Mouse (Mus musculus) MEL (cell line): Measurements from ENCODE around the gene Vps8. TPM values are rescaled to one million over a fixed set of nuclear protein-coding genes. Genes with fewer than 3 reads are reported as not detected.

Experiments used
- DNase-seq: peaks from one replicate; pipeline ENCODE4 v3.0.0; 2011; ENCODE audit warnings: low read depth, low spot score
- H3K27ac ChIP-seq: 2 replicates; pipeline ENCODE4 v1.5.1; 2012; ENCODE audit warnings: low read depth, mild to moderate bottlenecking, control low read depth, low read length, moderate library complexity; ENCODE audit not compliant: control insufficient read depth
- H3K27me3 ChIP-seq, 2 experiments: fragments of 150-350 bp in 1 of 2; sonication (generic) in 1 of 2; 2 replicates each; pipeline ENCODE4 v1.6.1; 2012; ENCODE audit warnings: low read length in 2 of 2, mild to moderate bottlenecking in 2 of 2, improper control_type of control experiment in 1 of 2, moderate library complexity in 1 of 2; ENCODE audit not compliant: insufficient read depth in 2 of 2, control insufficient read depth in 1 of 2
- H3K36me3 ChIP-seq, 2 experiments: 2 replicates each; pipeline ENCODE4 v1.6.1; 2012 to 2014; ENCODE audit warnings: low read length in 2 of 2, improper control_type of control experiment in 1 of 2, inconsistent platforms in 1 of 2, mild to moderate bottlenecking in 1 of 2; ENCODE audit not compliant: insufficient read depth in 2 of 2, control insufficient read depth in 1 of 2
- H3K4me1 ChIP-seq, 2 experiments: fragments of 150-350 bp in 1 of 2; sonication (generic) in 1 of 2; 2 replicates each; pipeline ENCODE4 v1.6.1; 2012; ENCODE audit warnings: low read length in 2 of 2, improper control_type of control experiment in 1 of 2, mild to moderate bottlenecking in 1 of 2; ENCODE audit not compliant: insufficient read depth in 2 of 2, control insufficient read depth in 1 of 2
- H3K4me3 ChIP-seq, 2 experiments: fragments of 150-350 bp in 1 of 2; sonication (generic) in 1 of 2; 2 replicates each; pipeline ENCODE4 v1.5.1; 2012; ENCODE audit warnings: low read depth in 2 of 2, low read length in 2 of 2, mild to moderate bottlenecking in 2 of 2, moderate library complexity in 2 of 2, control low read depth in 1 of 2, improper control_type of control experiment in 1 of 2; ENCODE audit not compliant: control insufficient read depth in 1 of 2, insufficient read depth in 1 of 2
- H3K79me2 ChIP-seq: 2 replicates; pipeline ENCODE4 v1.6.1; 2012; ENCODE audit warnings: mild to moderate bottlenecking, low read length, moderate library complexity; ENCODE audit not compliant: control insufficient read depth, poor library complexity, insufficient read depth
- H3K9ac ChIP-seq: 2 replicates; pipeline ENCODE4 v1.6.1; 2012; ENCODE audit warnings: low read depth, mild to moderate bottlenecking, control low read depth, low read length, moderate library complexity; ENCODE audit not compliant: control insufficient read depth, poor library complexity, severe bottlenecking
- H3K9me3 ChIP-seq: fragments of 150-350 bp; sonication (generic); replicated peaks from 2 replicates; pipeline ENCODE4 v1.6.1; 2012; ENCODE audit warnings: mild to moderate bottlenecking, low read length, improper control_type of control experiment, moderate library complexity; ENCODE audit not compliant: insufficient read depth
- BHLHE40 ChIP-seq: IDR thresholded peaks from 2 replicates; pipeline ENCODE4 v1.6.1; 2012; ENCODE audit warnings: low read depth, mild to moderate bottlenecking, inconsistent platforms, low read length, improper control_type of control experiment, borderline replicate concordance
- CHD2 ChIP-seq: IDR thresholded peaks from 2 replicates; pipeline ENCODE4 v1.6.1; 2011; ENCODE audit warnings: low read length, improper control_type of control experiment
- CTCF ChIP-seq, 3 experiments: IDR thresholded peaks in 2 of 3; conservative IDR thresholded peaks in 1 of 3; 2 replicates each; pipeline ENCODE4 v1.5.1; 2011 to 2012; ENCODE audit warnings: low read length in 3 of 3, low read depth in 2 of 3, mild to moderate bottlenecking in 2 of 3, improper control_type of control experiment in 1 of 3, inconsistent platforms in 1 of 3, mixed read lengths in 1 of 3, moderate library complexity in 1 of 3; ENCODE audit not compliant: control insufficient read depth in 1 of 3, insufficient read depth in 1 of 3, poor library complexity in 1 of 3, severe bottlenecking in 1 of 3
- ELF1 ChIP-seq: IDR thresholded peaks from 2 replicates; pipeline ENCODE4 v1.6.1; 2014; ENCODE audit warnings: low read depth, mild to moderate bottlenecking, inconsistent platforms, low read length, improper control_type of control experiment, moderate library complexity
- GABPA ChIP-seq: IDR thresholded peaks from 2 replicates; pipeline ENCODE4 v1.6.1; 2012; ENCODE audit warnings: low read depth, mild to moderate bottlenecking, inconsistent platforms, low read length, improper control_type of control experiment, moderate library complexity
- HCFC1 ChIP-seq: IDR thresholded peaks from 2 replicates; pipeline ENCODE4 v1.6.1; 2012; ENCODE audit warnings: low read depth, mild to moderate bottlenecking, inconsistent platforms, low read length, improper control_type of control experiment, moderate library complexity
- JUND ChIP-seq: IDR thresholded peaks from 2 replicates; pipeline ENCODE4 v1.6.1; 2011; ENCODE audit warnings: low read depth, mild to moderate bottlenecking, improper control_type of control experiment, low read length
- MAX ChIP-seq: IDR thresholded peaks from 2 replicates; pipeline ENCODE4 v1.6.1; 2011; ENCODE audit warnings: low read length, improper control_type of control experiment
- MEF2A ChIP-seq: IDR thresholded peaks from 2 replicates; pipeline ENCODE4 v1.6.1; 2014; ENCODE audit warnings: low read depth, mild to moderate bottlenecking, inconsistent platforms, low read length, improper control_type of control experiment; ENCODE audit not compliant: poor library complexity, insufficient replicate concordance, severe bottlenecking; ENCODE audit errors: extremely low read depth
- MXI1 ChIP-seq: IDR thresholded peaks from 2 replicates; pipeline ENCODE4 v1.6.1; 2011; ENCODE audit warnings: mild to moderate bottlenecking, low read depth, low read length, improper control_type of control experiment
- MYB ChIP-seq: IDR thresholded peaks from 2 replicates; pipeline ENCODE4 v1.6.1; 2011; ENCODE audit warnings: mild to moderate bottlenecking, low read depth, low read length, improper control_type of control experiment
- MYC ChIP-seq: IDR thresholded peaks from 2 replicates; pipeline ENCODE4 v1.6.1; 2011; ENCODE audit warnings: low read depth, mild to moderate bottlenecking, low read length, improper control_type of control experiment, moderate library complexity
- NRF1 ChIP-seq: IDR thresholded peaks from 2 replicates; pipeline ENCODE4 v1.6.1; 2014; ENCODE audit warnings: low read depth, mild to moderate bottlenecking, inconsistent platforms, low read length, improper control_type of control experiment, moderate library complexity; ENCODE audit not compliant: poor library complexity, insufficient read depth, severe bottlenecking
- POLR2AphosphoS2 ChIP-seq: IDR thresholded peaks from 2 replicates; pipeline ENCODE4 v1.6.1; 2011; ENCODE audit warnings: low read length, improper control_type of control experiment
- POLR2AphosphoS5 ChIP-seq: IDR thresholded peaks from 2 replicates; pipeline ENCODE4 v1.6.1; 2012; ENCODE audit warnings: low read depth, borderline replicate concordance, mild to moderate bottlenecking, inconsistent platforms, low read length, moderate library complexity, mixed read lengths
- RAD21 ChIP-seq: IDR thresholded peaks from 2 replicates; pipeline ENCODE4 v1.6.1; 2011; ENCODE audit warnings: mild to moderate bottlenecking, low read depth, low read length, improper control_type of control experiment
- RCOR1 ChIP-seq: IDR thresholded peaks from 2 replicates; pipeline ENCODE4 v1.6.1; 2012; ENCODE audit warnings: low read depth, mild to moderate bottlenecking, inconsistent platforms, low read length, improper control_type of control experiment
- SIN3A ChIP-seq: IDR thresholded peaks from 2 replicates; pipeline ENCODE4 v1.6.1; 2012; ENCODE audit warnings: low read length, improper control_type of control experiment, inconsistent platforms
- SMC3 ChIP-seq: IDR thresholded peaks from 2 replicates; pipeline ENCODE4 v1.6.1; 2011; ENCODE audit warnings: low read depth, low read length, improper control_type of control experiment
- TAL1 ChIP-seq: IDR thresholded peaks from 2 replicates; pipeline ENCODE4 v1.6.1; 2012; ENCODE audit warnings: mild to moderate bottlenecking, inconsistent platforms, low read length, moderate library complexity, mixed read lengths
- TBP ChIP-seq: IDR thresholded peaks from 2 replicates; pipeline ENCODE4 v1.8.0; 2011; ENCODE audit warnings: low read depth, low read length, improper control_type of control experiment
- TCF12 ChIP-seq: IDR thresholded peaks from 2 replicates; pipeline ENCODE4 v1.6.1; 2014; ENCODE audit warnings: low read depth, mild to moderate bottlenecking, inconsistent platforms, low read length, improper control_type of control experiment, moderate library complexity
- UBTF ChIP-seq: IDR thresholded peaks from 2 replicates; pipeline ENCODE4 v1.6.1; 2012; ENCODE audit warnings: low read depth, mild to moderate bottlenecking, inconsistent platforms, low read length, improper control_type of control experiment, moderate library complexity, borderline replicate concordance; ENCODE audit not compliant: insufficient read depth
- USF2 ChIP-seq, 2 experiments: IDR thresholded peaks; 2 replicates each; pipeline ENCODE4 v1.6.1; 2011 to 2012; ENCODE audit warnings: improper control_type of control experiment in 2 of 2, low read length in 2 of 2, borderline replicate concordance in 1 of 2, inconsistent platforms in 1 of 2, low read depth in 1 of 2, mild to moderate bottlenecking in 1 of 2; ENCODE audit not compliant: insufficient read depth in 1 of 2
- ZKSCAN1 ChIP-seq: IDR thresholded peaks from 2 replicates; pipeline ENCODE4 v1.6.1; 2012; ENCODE audit warnings: low read depth, mild to moderate bottlenecking, inconsistent platforms, low read length, improper control_type of control experiment, moderate library complexity
- ZMIZ1 ChIP-seq: IDR thresholded peaks from 2 replicates; pipeline ENCODE4 v1.6.1; 2012; ENCODE audit warnings: low read depth, mild to moderate bottlenecking, inconsistent platforms, low read length, improper control_type of control experiment, moderate library complexity
- polyA plus RNA-seq, 2 experiments: library from polyadenylated mRNA; stranded (reverse) in 1 of 2; unstranded in 1 of 2; fragments of >175 nt in 1 of 2; fragments of >200 nt in 1 of 2; gene quantifications; 2 replicates each; pipeline versions ENCODE4 v1.2.1 to v1.2.4; 2012; ENCODE audit warnings: low replicate concordance in 2 of 2, low read depth in 1 of 2; ENCODE audit not compliant: insufficient read length in 2 of 2, insufficient read depth in 1 of 2, missing spikeins in 1 of 2
- total RNA-seq: library from RNA; depleted of rRNA; stranded (reverse); fragments of 300-350 nt; gene quantifications from 2 replicates; pipeline ENCODE4 v1.2.3, GENCODE M21; 2012

The Vps8 gene
- total and polyA plus RNA-seq, 3 experiments, result 10.5 to 14.0 TPM; not detected in 1

GRCm38 (mm10) chr16:21392099-21392498 is 30.8 kb upstream of the Vps8 start:
- Histone ChIP-seq H3K9ac (no peak overlapping the region), H3K27me3 (peaks cover 1 to 2% of the 10 kb centered on the region in 2 experiments; a peak in 2 of 4 replicates), H3K36me3 (no peaks in the 10 kb centered on the region), H3K27ac (no peak overlapping the region), H3K9me3 (no peaks in the 10 kb centered on the region), H3K4me1 (no peaks in the 10 kb centered on the region), H3K4me3 (no peak overlapping the region), H3K79me2 (no peaks in the 10 kb centered on the region)
- TF ChIP-seq RAD21 (peak; percentile 26), MAX (no peak), POLR2AphosphoS2 (no peak), RCOR1 (no peak), CTCF (IDR thresholded peaks at IDR 0.05 in 2 of 3, conservative IDR thresholded peaks at IDR 0.05 in 1 of 3; ENCODE audit: control insufficient read depth in 1 of 3, insufficient read depth in 1 of 3, low read depth in 2 of 3, low read length in 3 of 3, poor library complexity in 1 of 3, severe bottlenecking in 1 of 3) (peak; percentile 64 to 72 (median 70)), TBP (no peak), MXI1 (no peak), MYC (no peak), UBTF (no peak), ZMIZ1 (no peak), GABPA (no peak), TAL1 (no peak), MEF2A (no peak), SMC3 (peak; percentile 53), NRF1 (no peak), USF2 (IDR thresholded peaks at IDR 0.05; ENCODE audit: borderline replicate concordance in 1 of 2, insufficient read depth in 1 of 2, low read depth in 1 of 2, low read length in 2 of 2) (no peak), ZKSCAN1 (no peak), ELF1 (no peak), SIN3A (no peak), POLR2AphosphoS5 (no peak), MYB (no peak), HCFC1 (no peak), CHD2 (no peak), BHLHE40 (no peak), JUND (no peak), TCF12 (no peak)
- peak; percentile 48 for DNase-seq
